Mouse (Mus musculus) liver, embryonic 11.5 days (tissue): ENCODE data around the gene Crisp2. TPM values are rescaled to one million over a fixed set of nuclear protein-coding genes. Genes with fewer than 3 reads are reported as not detected.

Source experiments
- ATAC-seq: fragments of 200-750 bp; cut with Nextera tagmentation; replicated peaks from 2 replicates; pipeline ENCODE4 v1.8.0; 2017; ENCODE audit warnings: moderate number of reproducible peaks, mild to moderate bottlenecking, moderate TSS enrichment, moderate library complexity; ENCODE audit not compliant: low FRiP score
- DNase-seq: peaks from one replicate; pipeline ENCODE4 v3.0.0-alpha.2; 2017; ENCODE audit warnings: low spot score
- H3K27ac ChIP-seq: fragments of 300-500 bp; sonication (generic); 2 replicates; pipeline ENCODE4 v1.5.1; 2014; ENCODE audit warnings: mild to moderate bottlenecking, low read depth, low read length, control low read depth
- H3K27me3 ChIP-seq: fragments of 300-500 bp; sonication (generic); replicated peaks from 2 replicates; pipeline ENCODE4 v1.6.1; 2014; ENCODE audit warnings: low read length, mixed read lengths; ENCODE audit not compliant: control insufficient read depth, insufficient read depth
- H3K36me3 ChIP-seq: fragments of 300-500 bp; sonication (generic); 2 replicates; pipeline ENCODE4 v1.6.1; 2014; ENCODE audit warnings: mild to moderate bottlenecking, low read length, moderate library complexity, mixed read lengths; ENCODE audit not compliant: control insufficient read depth, insufficient read depth
- H3K4me1 ChIP-seq: fragments of 300-500 bp; sonication (generic); replicated peaks from 2 replicates; pipeline ENCODE4 v1.6.1; 2014; ENCODE audit warnings: low read length, mixed read lengths; ENCODE audit not compliant: control insufficient read depth, insufficient read depth
- H3K4me2 ChIP-seq: fragments of 300-500 bp; sonication (generic); 2 replicates; pipeline ENCODE4 v1.6.1; 2014; ENCODE audit warnings: mild to moderate bottlenecking, control low read depth, moderate library complexity
- H3K4me3 ChIP-seq: fragments of 300-500 bp; sonication (generic); 2 replicates; pipeline ENCODE4 v1.5.1; 2014; ENCODE audit warnings: low read depth, low read length, control low read depth
- H3K9ac ChIP-seq: fragments of 300-500 bp; sonication (generic); 2 replicates; pipeline ENCODE4 v1.6.1; 2014; ENCODE audit warnings: low read depth, low read length, control low read depth
- H3K9me3 ChIP-seq: fragments of 300-500 bp; sonication (generic); 2 replicates; pipeline ENCODE4 v1.6.1; 2016; ENCODE audit warnings: low read length, inconsistent platforms, mixed read lengths; ENCODE audit not compliant: control insufficient read depth
- WGBS: fragments of 180-500 bp; shearing (Covaris S2); extraction: QIAGEN DNeasy Blood & Tissue Kit; methylation state at CpG from one replicate; pipeline ENCODE4 v1.1.7; 2014; 5-methylcytosine and 5-hydroxymethylcytosine counted together
- polyA plus RNA-seq: library from polyadenylated mRNA; unstranded; fragments of >200 nt; fragmentation: Nextera tagmentation; extraction: Ambion mirVana; gene quantifications from 2 replicates; pipeline ENCODE4 v1.2.1, GENCODE M21; 2014

The Crisp2 gene
- polyA plus RNA-seq, 1 experiment from 2014 or later: 0.44 TPM

DNA sequence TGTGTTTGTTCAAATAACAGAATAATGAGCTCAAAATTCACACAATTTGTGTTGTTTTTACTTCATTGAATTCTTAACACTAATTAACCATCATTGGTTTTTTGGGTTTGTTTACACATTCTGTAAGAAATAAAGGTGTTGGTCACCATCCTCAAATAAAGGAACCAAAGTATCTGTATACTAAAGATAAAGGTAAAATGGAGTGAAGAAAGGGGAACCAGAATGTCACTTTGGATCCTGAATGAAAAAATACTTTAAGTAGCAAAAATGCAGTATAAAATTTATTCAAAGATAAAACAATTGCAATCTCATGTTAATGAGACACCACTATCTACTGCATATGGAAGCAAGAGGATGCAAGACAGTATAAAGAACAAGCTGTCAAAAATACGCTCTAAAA lies 4.8 kb upstream of the Crisp2 start:
- WGBS: 59% methylated on average over 1 of the region's 1 CpGs
- peaks cover 5% of the 10 kb centered on the region for H3K4me1 ChIP-seq
- H3K27me3 ChIP-seq: no peaks in the 10 kb centered on the region
- no peak for DNase-seq
- H3K4me3 ChIP-seq: no peak overlapping the region
- H3K9me3 ChIP-seq: no peaks in the 10 kb centered on the region
- H3K9ac ChIP-seq: no peak overlapping the region
- H3K36me3 ChIP-seq: no peaks in the 10 kb centered on the region
- H3K4me2 ChIP-seq: no peak overlapping the region
- H3K27ac ChIP-seq: no peak overlapping the region
- no peak for ATAC-seq

DNA sequence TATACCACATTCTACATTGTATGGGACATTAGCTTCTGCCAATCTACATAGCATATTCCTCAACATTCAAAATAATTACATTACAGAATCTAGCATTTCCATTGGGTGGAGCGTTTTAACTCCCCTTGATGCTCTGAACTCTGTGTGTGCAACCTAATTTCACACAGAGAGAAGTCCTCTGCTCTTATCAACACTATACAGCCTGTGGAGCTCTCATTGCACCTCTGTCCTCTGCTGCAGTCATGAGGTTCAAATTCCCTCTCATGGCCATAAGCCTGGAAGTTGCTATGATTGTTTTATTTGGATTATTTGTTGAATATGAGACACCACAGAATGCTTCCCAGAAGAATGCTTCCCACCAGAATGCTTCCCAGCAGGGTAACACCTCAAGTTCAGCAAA lies 4.1 kb upstream of the Crisp2 start, which contains the start of gene Rhag:
Gene Rhag, plus strand, starts transcription at position 193 of the 400 bp plus-strand sequence.
- H3K4me1 ChIP-seq: peaks cover 5% of the 10 kb centered on the region
- 26% methylated on average over 1 of the region's 1 CpGs for WGBS
- peak within 1 kb of the TSS; percentile 71 for H3K27ac ChIP-seq
- H3K9me3 ChIP-seq: no peaks in the 10 kb centered on the region
- DNase-seq (no peak), ATAC-seq (peak; percentile 86)
- H3K4me2 ChIP-seq: peak within 1 kb of the TSS; percentile 41; the same call in 1 of the 2 replicates
- peak within 1 kb of the TSS; percentile 74 for H3K9ac ChIP-seq
- H3K27me3 ChIP-seq: no peaks in the 10 kb centered on the region
- H3K4me3 ChIP-seq: peak within 1 kb of the TSS; percentile 56
- no peaks in the 10 kb centered on the region for H3K36me3 ChIP-seq

DNA sequence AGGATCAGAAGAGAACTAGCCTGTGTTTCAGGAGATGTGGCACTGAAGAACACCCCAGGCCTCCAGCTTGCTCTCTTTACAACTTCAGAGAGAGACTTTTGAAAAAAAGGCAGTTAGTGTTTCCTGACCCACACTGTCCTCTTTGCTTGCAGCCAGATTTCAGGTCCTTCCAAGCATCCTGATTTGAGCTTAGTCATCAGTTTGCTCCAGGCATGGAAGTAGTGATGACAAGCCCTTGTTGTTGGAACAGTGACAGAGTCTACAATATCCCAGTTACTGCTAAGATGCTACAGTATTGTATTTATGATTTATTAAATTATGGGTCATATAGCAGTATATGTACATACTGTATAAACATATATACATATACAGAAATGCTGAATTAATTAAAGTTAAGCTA lies 1.3 kb upstream of the Crisp2 start:
- ATAC-seq: no peak
- Histone ChIP-seq H3K9ac (no peak overlapping the region), H3K4me2 (no peak overlapping the region; the same call in 1 of the 2 replicates), H3K27ac (peak overlapping the region; percentile 58; the same call in 1 of the 2 replicates), H3K27me3 (no peaks in the 10 kb centered on the region), H3K9me3 (no peaks in the 10 kb centered on the region), H3K4me3 (no peak overlapping the region), H3K4me1 (peaks cover 5% of the 10 kb centered on the region), H3K36me3 (no peaks in the 10 kb centered on the region)
- DNase-seq: no peak

DNA sequence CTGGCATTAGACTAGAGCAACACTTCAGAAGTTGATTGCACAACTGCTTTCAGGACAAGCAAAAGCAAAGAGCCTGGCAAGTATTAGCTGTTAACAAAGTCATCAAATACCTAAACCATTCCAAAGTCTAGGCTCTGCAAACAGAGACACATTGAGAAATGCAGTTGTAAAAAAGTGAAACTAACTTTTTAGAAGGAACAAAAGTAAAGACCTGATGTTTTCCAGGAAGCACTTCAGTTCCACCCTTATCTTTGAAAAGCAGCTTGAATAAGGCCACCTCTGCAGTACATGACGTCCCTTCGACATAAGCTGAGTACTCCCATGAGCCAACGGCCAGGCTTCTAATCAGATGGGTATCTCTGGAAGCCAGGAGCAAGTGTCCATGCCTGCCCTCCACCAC lies 253 bp downstream of the Crisp2 start:
- 20% methylated on average over 3 of the region's 3 CpGs for WGBS
- H3K4me1 ChIP-seq: peaks cover 5% of the 10 kb centered on the region
- peak overlapping the region; percentile 69 for H3K4me2 ChIP-seq
- no peaks in the 10 kb centered on the region for H3K36me3 ChIP-seq
- H3K27me3 ChIP-seq: no peaks in the 10 kb centered on the region
- peak overlapping the region; percentile 96 for H3K27ac ChIP-seq
- no peaks in the 10 kb centered on the region for H3K9me3 ChIP-seq
- no peak for DNase-seq
- ATAC-seq: peak; percentile 97
- peak overlapping the region; percentile 8; the same call in 1 of the 2 replicates for H3K4me3 ChIP-seq
- peak overlapping the region; percentile 48 for H3K9ac ChIP-seq

DNA sequence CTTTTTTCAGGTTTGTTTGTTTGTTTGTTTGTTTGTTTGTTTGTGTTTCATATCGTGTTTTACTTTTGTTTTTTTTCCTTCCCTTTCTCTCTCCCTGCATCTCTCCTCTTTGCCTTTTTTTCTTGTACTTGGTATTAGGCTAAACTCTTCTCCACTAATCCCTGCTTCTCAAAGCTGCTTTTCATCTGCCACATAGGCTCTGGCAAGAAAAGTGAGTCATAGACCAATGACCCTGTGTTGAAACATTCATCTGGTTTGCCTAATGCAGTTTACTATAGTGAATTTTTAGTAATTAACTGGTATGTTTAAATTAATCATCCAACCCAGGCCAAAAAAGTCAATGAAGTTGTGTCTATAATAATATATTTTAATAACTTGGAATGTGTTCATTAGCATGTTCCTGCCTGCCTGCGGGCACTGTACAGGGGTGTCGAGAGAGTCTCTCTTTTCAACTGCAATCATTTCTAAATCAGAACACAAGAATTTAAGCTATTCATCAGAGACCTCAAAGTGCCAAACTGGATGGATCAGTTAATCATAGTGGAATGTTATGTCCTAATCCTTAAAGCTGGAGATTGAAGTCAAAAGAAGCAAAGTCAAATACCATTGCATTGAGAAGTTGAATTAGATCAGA lies 4.0 kb downstream of the Crisp2 start:
- H3K4me3 ChIP-seq: no peak overlapping the region
- H3K4me2 ChIP-seq: no peak overlapping the region
- no peaks in the 10 kb centered on the region for H3K9me3 ChIP-seq
- H3K27me3 ChIP-seq: no peaks in the 10 kb centered on the region
- ATAC-seq: no peak
- WGBS: 87% methylated on average over 3 of the region's 3 CpGs
- no peak for DNase-seq
- H3K36me3 ChIP-seq: no peaks in the 10 kb centered on the region
- no peak overlapping the region for H3K27ac ChIP-seq
- peaks cover 2% of the 10 kb centered on the region for H3K4me1 ChIP-seq
- no peak overlapping the region for H3K9ac ChIP-seq

DNA sequence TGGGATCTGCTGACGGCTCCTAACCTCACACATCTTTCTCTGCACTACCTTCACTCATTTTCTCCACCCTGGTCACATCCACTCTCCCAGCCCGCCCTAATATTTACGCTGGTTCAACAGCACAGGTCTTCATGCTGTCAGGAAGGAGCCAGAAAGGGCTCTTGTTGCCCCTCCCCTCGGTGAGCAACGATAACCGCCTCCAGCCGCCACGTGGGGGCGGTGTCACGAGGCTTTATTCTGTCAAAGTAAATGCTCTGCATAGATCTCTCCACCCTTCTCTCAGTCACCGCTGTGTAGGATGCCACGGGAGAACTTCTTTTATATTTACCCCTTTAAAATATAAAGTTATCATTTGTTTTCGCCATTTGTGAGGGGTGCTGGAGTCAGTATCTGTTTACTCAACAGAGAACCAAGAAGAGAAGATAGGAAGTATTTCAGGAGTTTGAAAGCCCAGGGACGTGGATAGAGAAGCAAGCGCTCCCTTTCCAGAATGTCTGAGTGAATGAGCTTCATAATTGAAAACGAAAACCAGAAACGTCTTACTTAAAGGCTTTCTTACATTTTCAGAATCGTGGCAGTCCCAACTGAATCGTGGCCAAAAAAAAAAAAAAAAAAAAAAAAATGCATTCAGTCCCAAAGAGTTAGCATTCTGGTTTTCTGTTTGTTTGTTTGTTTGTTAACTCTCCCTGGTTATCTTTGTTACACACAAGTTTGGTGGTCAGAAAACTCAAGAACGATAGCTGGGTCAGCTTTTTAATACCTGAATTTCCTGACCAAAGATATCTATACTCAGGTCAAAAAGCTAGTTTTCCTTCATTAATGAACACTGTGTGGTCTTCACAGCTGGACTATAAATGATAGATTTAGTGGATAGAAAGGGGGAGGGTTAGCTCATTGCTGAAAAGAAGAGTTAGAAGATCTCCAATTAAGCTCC lies 12.6 kb downstream of the Crisp2 start:
- H3K4me3 ChIP-seq: no peak overlapping the region
- DNase-seq: peak; percentile 59
- H3K4me2 ChIP-seq: peak overlapping the region; percentile 3; the same call in 1 of the 2 replicates
- WGBS: 41% methylated on average over 20 of the region's 20 CpGs
- no peaks in the 10 kb centered on the region for H3K27me3 ChIP-seq
- no peaks in the 10 kb centered on the region for H3K9me3 ChIP-seq
- H3K9ac ChIP-seq: no peak overlapping the region
- H3K4me1 ChIP-seq: no peaks in the 10 kb centered on the region
- no peaks in the 10 kb centered on the region for H3K36me3 ChIP-seq
- ATAC-seq: peak; percentile 97
- H3K27ac ChIP-seq: no peak overlapping the region

DNA sequence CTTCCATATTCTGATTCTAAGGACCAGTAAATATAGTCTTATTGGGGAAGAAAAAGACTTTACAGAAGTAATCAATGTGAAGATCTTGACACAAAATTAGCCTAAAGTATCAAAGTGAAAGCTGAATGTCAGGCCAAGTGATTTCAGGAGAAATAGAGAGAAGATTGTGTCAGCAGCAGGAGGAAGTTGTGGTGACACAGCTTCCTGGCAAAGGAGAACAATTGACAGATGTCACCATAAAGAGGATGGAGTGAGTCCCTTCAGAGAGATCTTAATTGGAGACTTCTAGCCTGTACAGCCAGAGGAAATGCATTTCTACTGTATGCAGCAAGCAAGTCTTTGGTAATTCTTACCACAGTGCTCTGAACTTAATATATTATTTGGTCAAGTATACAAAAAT lies 16.9 kb downstream of the Crisp2 start:
- Histone ChIP-seq H3K4me3 (no peak overlapping the region), H3K36me3 (no peaks in the 10 kb centered on the region)

DNA sequence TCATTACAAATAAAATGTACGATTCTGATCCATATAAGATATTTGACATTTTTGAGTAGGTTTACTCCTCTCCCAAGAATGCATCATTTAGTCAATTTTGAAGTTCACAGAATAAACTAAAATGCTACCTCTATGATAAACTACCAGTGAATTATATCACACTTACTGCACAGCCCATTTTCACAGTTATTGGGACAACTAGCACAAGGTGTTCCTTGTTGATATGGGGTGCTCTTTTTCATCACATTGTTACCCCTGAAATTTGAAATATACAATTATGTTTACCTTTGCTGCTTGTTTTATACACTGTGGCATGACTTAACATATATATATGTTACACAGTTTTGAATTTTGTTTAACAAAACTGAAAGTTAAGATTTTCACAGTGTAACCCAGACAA lies 39.7 kb downstream of the Crisp2 start:
- Histone ChIP-seq H3K27ac (no peak overlapping the region), H3K4me2 (no peak overlapping the region), H3K27me3 (no peaks in the 10 kb centered on the region), H3K9me3 (no peaks in the 10 kb centered on the region), H3K9ac (no peak overlapping the region), H3K4me3 (no peak overlapping the region), H3K4me1 (no peaks in the 10 kb centered on the region), H3K36me3 (no peaks in the 10 kb centered on the region)
- peak; percentile 56; the same call in 1 of the 2 replicates for ATAC-seq
- 80% methylated on average over 1 of the region's 1 CpGs for WGBS
- no peak for DNase-seq

More for the DNA sequence above, 16.9 kb downstream of the Crisp2 start:
- Histone ChIP-seq H3K9me3 (no peaks in the 10 kb centered on the region), H3K4me2 (no peak overlapping the region), H3K4me1 (no peaks in the 10 kb centered on the region), H3K27me3 (no peaks in the 10 kb centered on the region), H3K27ac (no peak overlapping the region), H3K9ac (no peak overlapping the region)
- ATAC-seq (no peak), DNase-seq (no peak)
